Mouse (Mus musculus): ENCODE results near the gene Fbf1. TPM values are rescaled to one million over a fixed set of nuclear protein-coding genes. Genes with fewer than 3 reads are reported as not detected.

Gene Fbf1
- 10 to 100 TPM; 37.6 to 45.8 TPM for total RNA-seq (2023)

DNA sequence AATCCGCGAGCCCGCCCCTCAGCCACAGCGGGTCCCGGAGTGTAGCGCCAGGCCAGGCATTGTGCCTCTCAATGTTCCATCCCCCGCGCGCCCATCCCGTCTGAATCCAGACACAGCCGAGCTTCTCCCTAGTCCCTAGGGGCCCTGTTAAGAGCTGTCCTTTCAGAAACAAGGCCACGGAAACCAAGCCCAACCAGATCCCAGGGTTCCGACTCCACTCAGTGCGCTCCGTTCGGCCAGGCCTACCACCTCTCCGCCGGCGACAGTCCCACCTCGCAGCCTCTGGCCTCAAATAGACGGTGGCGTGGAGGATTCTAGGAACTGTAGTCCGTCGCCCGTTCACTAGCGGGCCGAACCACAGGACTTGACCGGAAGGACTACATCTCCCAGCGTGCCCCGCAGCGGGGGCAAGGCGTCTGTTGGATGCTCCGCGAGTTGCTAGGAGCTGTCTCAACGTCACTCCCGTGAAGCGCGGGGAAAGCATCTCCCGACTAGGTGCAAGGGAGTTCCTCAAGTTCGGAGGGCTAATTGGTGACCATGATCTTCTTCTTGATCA, at the start of gene Fbf1:
TSS of gene Fbf1 (minus strand) at position 283 of the 556 bp plus-strand sequence.

DNA sequence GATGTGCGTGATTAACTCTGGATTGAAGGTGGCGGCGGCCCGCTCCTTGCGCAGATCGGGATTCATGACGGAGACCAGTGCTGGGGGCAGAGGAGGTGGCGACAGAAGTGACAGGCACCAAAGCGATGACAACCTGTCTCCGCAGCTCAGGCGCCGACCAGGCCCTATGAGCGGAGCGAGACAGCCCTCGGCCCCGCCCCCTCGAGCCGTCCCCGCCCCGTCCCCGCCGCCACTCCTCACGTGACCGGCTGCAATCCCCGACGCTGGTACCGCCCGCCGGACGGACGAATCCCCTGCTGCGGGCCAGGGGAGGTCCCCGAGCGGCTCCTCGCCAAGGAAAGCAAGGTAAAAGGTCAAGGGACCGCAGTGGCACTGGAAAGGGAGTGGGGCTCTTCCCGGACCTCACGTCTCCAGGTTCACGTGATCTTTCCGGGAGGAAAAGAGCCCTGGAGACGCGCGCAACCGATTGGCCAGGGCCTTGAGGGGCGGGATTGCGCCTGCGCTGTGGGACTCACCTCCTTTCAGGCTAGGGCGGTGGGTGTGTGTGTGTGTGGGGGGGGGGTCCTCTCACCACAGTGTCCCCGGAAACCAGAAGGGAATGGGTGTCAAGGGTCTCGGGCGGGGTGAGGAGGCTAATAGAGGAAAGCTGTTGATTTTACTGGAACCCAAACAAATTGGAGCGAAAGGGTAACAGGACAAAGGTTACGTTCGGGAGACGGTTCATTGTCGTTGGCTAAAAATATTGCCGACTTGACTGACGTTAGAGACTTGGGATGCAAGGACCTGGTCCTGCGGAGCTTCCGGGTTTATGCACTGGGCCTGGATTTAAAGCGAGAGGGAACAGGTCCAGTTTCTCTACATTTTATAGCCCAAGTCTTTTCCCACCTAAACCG, 30.9 kb upstream of the Fbf1 start, which contains the start of the genes Ten1 and Acox1:
TSS of gene Ten1 (plus strand) at position 217 of the 893 bp plus-strand sequence.
TSS of gene Acox1 (minus strand) at position 407 of the 893 bp plus-strand sequence.

DNA sequence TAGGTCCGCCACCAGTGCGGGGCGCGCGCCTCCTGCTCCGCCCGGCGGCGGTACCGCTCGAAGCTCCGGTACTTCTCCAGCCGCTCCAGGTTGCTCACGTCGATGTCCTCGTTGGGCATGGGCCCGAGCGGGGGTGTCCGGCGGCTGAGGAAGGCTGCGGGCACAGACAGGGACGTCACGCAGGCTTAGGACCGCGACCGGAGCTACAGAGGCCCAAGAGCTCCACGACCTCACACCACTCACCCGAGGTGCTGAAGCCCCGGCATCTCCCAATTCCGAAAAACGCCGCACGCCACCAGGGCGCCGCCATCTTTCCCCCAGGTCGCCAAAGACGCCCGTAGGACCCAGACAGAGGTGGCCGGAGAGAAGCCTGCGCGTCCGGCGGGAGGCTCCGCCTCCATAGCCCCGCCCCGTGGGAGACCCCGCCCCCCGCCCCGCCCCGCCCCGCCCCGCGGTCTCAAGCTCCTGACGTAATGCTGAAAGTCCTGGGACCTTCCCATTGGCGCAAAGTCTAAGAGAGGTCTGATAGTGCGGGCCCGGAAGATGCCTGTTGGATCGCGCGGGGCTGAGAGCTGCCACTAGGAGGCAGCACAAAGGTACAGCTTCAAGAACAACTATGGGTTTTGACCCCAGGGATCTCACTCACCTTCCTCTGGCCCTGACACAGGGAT, 29.4 kb downstream of the Fbf1 start, which contains the start of gene Mrpl38:
TSS of gene Mrpl38 (minus strand) at position 401 of the 671 bp plus-strand sequence.

DNA sequence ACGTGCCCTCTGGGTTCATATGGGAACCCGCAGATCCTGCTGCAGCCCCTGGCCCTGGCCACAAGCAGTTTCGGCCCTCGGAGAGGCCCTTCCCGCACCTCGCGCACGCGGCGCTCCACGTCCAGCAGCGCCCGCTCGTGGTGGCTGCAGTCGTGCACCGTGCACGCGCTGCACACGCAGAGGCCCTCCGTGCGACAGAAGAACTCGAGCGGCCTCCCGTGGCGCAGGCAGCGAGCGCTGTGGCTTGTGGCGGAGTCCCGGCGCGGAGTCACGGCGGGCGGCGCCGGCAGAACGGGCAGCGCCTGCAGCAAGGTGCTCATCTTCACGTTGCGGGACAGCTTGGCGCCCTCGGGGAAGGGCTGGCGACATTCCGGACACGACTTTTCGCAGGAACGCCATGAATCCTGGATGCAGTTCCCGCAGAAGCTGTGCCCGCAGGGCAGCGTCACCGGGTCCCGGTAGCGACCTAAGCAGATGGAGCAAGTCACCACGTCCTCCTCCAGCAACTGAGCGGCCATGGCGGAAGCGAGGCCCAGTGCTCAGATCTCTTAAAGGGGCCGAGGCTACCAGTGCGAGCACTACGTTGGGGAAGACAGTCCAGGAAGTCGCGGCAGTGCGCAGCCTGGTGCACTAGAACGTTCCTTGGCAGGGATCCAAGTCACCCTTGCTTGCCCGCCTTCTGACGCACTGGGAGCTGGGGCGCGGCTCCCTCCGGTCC, 37.3 kb downstream of the Fbf1 start, which contains the start of gene Trim65:
TSS of gene Trim65 (minus strand) at position 641 of the 718 bp plus-strand sequence.

DNA sequence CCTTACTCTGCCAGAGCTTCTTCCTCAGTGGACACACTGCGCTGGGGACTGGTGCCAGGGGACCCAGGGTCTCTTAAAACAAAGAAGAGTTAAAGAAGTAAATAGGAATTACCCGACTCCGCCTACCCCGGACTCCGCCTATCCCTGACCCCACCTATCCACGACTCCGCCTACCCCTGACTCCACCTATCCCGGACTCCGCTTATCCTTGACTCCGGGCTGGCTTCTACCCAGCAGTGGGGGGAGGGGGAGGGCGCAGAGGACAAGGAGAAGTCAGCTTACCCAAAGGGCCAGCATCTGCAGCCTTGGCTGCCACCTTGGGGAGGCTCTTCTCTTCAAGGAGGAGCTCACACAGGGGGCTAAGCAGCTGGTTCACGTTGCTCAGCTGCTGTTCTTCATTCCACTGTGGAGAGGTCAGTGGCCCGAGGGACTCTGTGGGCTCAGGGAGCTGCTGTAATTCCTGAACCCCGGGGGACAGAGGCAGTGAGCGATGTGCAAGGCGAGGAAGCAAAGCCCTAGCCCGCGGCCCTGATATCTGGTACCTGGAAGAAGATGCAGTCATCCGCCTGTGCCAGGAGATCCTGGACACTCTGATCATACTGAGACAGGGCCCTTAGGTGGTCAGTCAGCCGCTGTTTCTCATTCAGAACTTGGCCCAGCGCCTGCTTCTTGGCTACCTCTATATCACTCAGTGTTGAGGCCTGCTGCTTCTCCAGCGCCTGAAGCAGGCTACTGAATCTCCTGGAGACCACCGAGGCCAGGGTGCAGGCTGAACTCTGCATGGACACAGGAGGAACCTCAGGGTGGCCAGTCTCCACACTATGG, 40.6 kb downstream of the Fbf1 start, which contains the start of gene Trim47:
TSS of gene Trim47 (minus strand) at position 55 of the 825 bp plus-strand sequence.

Other genes with a start within 250 kb of the Fbf1 start
- 10 to 100 TPM; 48.3 to 55.7 TPM for gene Sap30bp, start 234.9 kb downstream of the Fbf1 start, total RNA-seq (2023)
- 10 to 100 TPM; 65.2 to 73.1 TPM for gene Recql5, start 234.7 kb downstream of the Fbf1 start, total RNA-seq (2023)
- under 1 TPM; 0.20 to 0.56 TPM for gene Itgb4, start 193.5 kb downstream of the Fbf1 start, total RNA-seq (2023)
- gene Galk1, start 155.4 kb downstream of the Fbf1 start, total RNA-seq (2023) = 10 to 100 TPM; 17.7 to 21.5 TPM
- 1,000 to 10,000 TPM; 2,967 to 3,463 TPM for gene H3f3b, start 140.2 kb downstream of the Fbf1 start, total RNA-seq (2023)
- 10 to 100 TPM; 69.9 to 84.3 TPM for gene Unk, start 137.8 kb downstream of the Fbf1 start, total RNA-seq (2023)
- gene Unc13d, start 90.2 kb downstream of the Fbf1 start, total RNA-seq (2023) = 10 to 100 TPM; 60.6 to 74.3 TPM
- gene Wbp2, start 81.2 kb downstream of the Fbf1 start, total RNA-seq (2023) = 100 to 1,000 TPM; 237 to 270 TPM
- gene Trim47, start 41.0 kb downstream of the Fbf1 start, total RNA-seq (2023) = under 1 TPM in 1 of 2 experiments, not detected in 1; 0.87 TPM
- 10 to 100 TPM; 41.8 to 52.2 TPM for gene Trim65, start 37.0 kb downstream of the Fbf1 start, total RNA-seq (2023)
- 10 to 100 TPM; 65.1 to 73.5 TPM for gene Mrpl38, start 29.3 kb downstream of the Fbf1 start, total RNA-seq (2023)
- gene Ten1, start 30.7 kb upstream of the Fbf1 start, total RNA-seq (2023) = 10 to 100 TPM; 38.1 to 49.3 TPM
- 10 to 100 TPM; 33.7 to 34.9 TPM for gene Acox1, start 30.9 kb upstream of the Fbf1 start, total RNA-seq (2023)
- under 1 TPM in 1 of 2 experiments, not detected in 1; 0.09 TPM for gene Evpl, start 69.9 kb upstream of the Fbf1 start, total RNA-seq (2023)
- 10 to 100 TPM; 57.8 to 61.5 TPM for gene Srp68, start 106.1 kb upstream of the Fbf1 start, total RNA-seq (2023)
- gene Galr2, start 112.8 kb upstream of the Fbf1 start, total RNA-seq (2023) = under 1 TPM; 0.26 to 0.42 TPM
- 10 to 100 TPM; 57.8 to 69.4 TPM for gene Exoc7, start 139.1 kb upstream of the Fbf1 start, total RNA-seq (2023)
- 1 to 10 TPM; 2.0 to 2.1 TPM for gene Foxj1, start 167.2 kb upstream of the Fbf1 start, total RNA-seq (2023)
- gene Rnf157, start 244.9 kb upstream of the Fbf1 start, total RNA-seq (2023) = 10 to 100 TPM; 37.0 to 58.0 TPM